Mouse (Mus musculus): ENCODE results near the gene Dgki.

- TF ChIP-seq CTCF (IDR thresholded peaks at IDR 0.05; ENCODE audit: low read depth, low read length) (no peak), POLR2AphosphoS5 (IDR thresholded peaks at IDR 0.05; ENCODE audit: insufficient replicate concordance, low read depth, low read length) (no peak), GATA1 (IDR thresholded peaks at IDR 0.05; ENCODE audit: borderline replicate concordance, low read length) (no peak), TAL1 (conservative IDR thresholded peaks at IDR 0.05; ENCODE audit: low read depth, low read length) (no peak), GATA2 (IDR thresholded peaks at IDR 0.05; ENCODE audit: borderline replicate concordance, low read depth, low read length) (no peak)
Measured at GRCm38 (mm10) chr6:37053411-37053810, 246.6 kb downstream of the Dgki start.
